Mouse (Mus musculus): ENCODE measurements around the gene Camk2b.

DNA sequence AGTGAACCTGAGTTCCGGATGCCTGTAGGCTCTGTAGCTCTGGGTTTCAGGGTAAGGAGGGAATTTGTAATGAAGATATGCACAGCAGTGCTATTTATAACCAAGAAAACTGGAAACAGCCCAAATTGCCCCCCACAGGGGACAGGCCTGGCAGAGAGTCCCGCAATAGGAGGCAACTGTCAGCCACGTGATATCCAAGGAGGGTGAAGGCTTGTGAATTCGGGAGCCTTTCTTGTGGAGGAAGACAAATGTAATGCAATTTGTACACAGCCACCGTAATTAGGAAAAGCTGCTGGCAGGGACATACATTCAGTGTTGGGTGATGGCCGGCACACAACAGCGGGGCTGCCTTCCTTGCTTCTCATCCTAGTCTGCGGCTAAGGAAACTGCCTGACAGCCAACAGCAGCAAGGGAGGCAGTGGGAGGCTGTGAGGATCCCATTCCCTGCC is 9.5 kb upstream of the Camk2b start:
- TF ChIP-seq CTCF (IDR thresholded peaks at IDR 0.05; ENCODE audit: insufficient read depth, low read length) (no peak), POLR2A (IDR thresholded peaks at IDR 0.05; ENCODE audit: borderline replicate concordance, extremely low read depth, low read depth, low read length) (no peak)

All from lung, adult 2 months (tissue).